Mouse (Mus musculus): ENCODE measurements around the gene Cib1. TPM values are rescaled to one million over a fixed set of nuclear protein-coding genes. Genes with fewer than 3 reads are reported as not detected.

Gene Cib1
- polyA plus RNA-seq, 1 experiment from 2014 or later = 26.0 TPM

GRCm38 (mm10) chr7:80267764-80268163 is 35.2 kb upstream of the Cib1 start:
- Histone ChIP-seq H3K9ac (ENCODE audit: low read depth, low read length) (no peak overlapping the region), H3K4me2 (ENCODE audit: low read length) (no peak overlapping the region), H3K4me3 (ENCODE audit: low read depth, low read length) (no peak overlapping the region), H3K4me1 (ENCODE audit: control insufficient read depth, insufficient read depth, low read length) (peaks cover 21% of the 10 kb centered on the region), H3K9me3 (replicated peaks; ENCODE audit: control insufficient read depth, low read length, poor library complexity, severe bottlenecking) (no peaks in the 10 kb centered on the region), H3K27me3 (ENCODE audit: control insufficient read depth, insufficient read depth, low read depth, low read length) (no peaks in the 10 kb centered on the region), H3K27ac (ENCODE audit: low read length) (no peak overlapping the region), H3K36me3 (ENCODE audit: control insufficient read depth, insufficient read depth, low read length) (peaks cover 32% of the 10 kb centered on the region)
- no peak for ATAC-seq
- 75% methylated on average over 1 of the region's 1 CpGs for WGBS

GRCm38 (mm10) chr7:80264606-80265005 is 32.0 kb upstream of the Cib1 start:
- no peak for ATAC-seq
- H3K4me1 ChIP-seq (ENCODE audit: control insufficient read depth, insufficient read depth, low read length) = peaks cover 16% of the 10 kb centered on the region

GRCm38 (mm10) chr7:80261372-80261990 is 28.9 kb upstream of the Cib1 start:
- H3K27me3 ChIP-seq (ENCODE audit: control insufficient read depth, insufficient read depth, low read depth, low read length) = peaks cover 27% of the 10 kb centered on the region
- H3K4me2 ChIP-seq (ENCODE audit: low read length) = peak overlapping the region; percentile 72
- H3K36me3 ChIP-seq (ENCODE audit: control insufficient read depth, insufficient read depth, low read length) = peaks cover 22% of the 10 kb centered on the region
- H3K27ac ChIP-seq (ENCODE audit: low read length) = peak overlapping the region; percentile 77
- H3K4me3 ChIP-seq (ENCODE audit: low read depth, low read length) = peak overlapping the region; percentile 71
- peaks cover 9% of the 10 kb centered on the region for H3K4me1 ChIP-seq (ENCODE audit: control insufficient read depth, insufficient read depth, low read length)
- ATAC-seq = peak; percentile 73
- peak overlapping the region; percentile 85 for H3K9ac ChIP-seq (ENCODE audit: low read depth, low read length)
- H3K9me3 ChIP-seq (replicated peaks; ENCODE audit: control insufficient read depth, low read length, poor library complexity, severe bottlenecking) = no peaks in the 10 kb centered on the region
- under 1% methylated on average over 31 of the region's 32 CpGs for WGBS

More at GRCm38 (mm10) chr7:80264606-80265005, 32.0 kb upstream of the Cib1 start:
- no peaks in the 10 kb centered on the region for H3K9me3 ChIP-seq (replicated peaks; ENCODE audit: control insufficient read depth, low read length, poor library complexity, severe bottlenecking)
- H3K4me3 ChIP-seq (ENCODE audit: low read depth, low read length) = no peak overlapping the region
- H3K4me2 ChIP-seq (ENCODE audit: low read length) = no peak overlapping the region
- 95% methylated on average over 12 of the region's 12 CpGs for WGBS
- peaks cover 3% of the 10 kb centered on the region; the same call in 1 of the 2 replicates for H3K27me3 ChIP-seq (ENCODE audit: control insufficient read depth, insufficient read depth, low read depth, low read length)
- H3K36me3 ChIP-seq (ENCODE audit: control insufficient read depth, insufficient read depth, low read length) = peaks cover 29% of the 10 kb centered on the region
- H3K27ac ChIP-seq (ENCODE audit: low read length) = no peak overlapping the region
- H3K9ac ChIP-seq (ENCODE audit: low read depth, low read length) = no peak overlapping the region

- no peaks in the 10 kb centered on the region for H3K9me3 ChIP-seq (replicated peaks; ENCODE audit: control insufficient read depth, low read length, poor library complexity, severe bottlenecking)
- peaks cover 27% of the 10 kb centered on the region for H3K27me3 ChIP-seq (ENCODE audit: control insufficient read depth, insufficient read depth, low read depth, low read length)
- peak within 1 kb of the TSS; percentile 85 for H3K9ac ChIP-seq (ENCODE audit: low read depth, low read length)
- H3K27ac ChIP-seq (ENCODE audit: low read length) = peak within 1 kb of the TSS; percentile 77
- peaks cover 15% of the 10 kb centered on the region for H3K36me3 ChIP-seq (ENCODE audit: control insufficient read depth, insufficient read depth, low read length)
- peak within 1 kb of the TSS; percentile 71 for H3K4me3 ChIP-seq (ENCODE audit: low read depth, low read length)
- peaks cover 9% of the 10 kb centered on the region for H3K4me1 ChIP-seq (ENCODE audit: control insufficient read depth, insufficient read depth, low read length)
- 26% methylated on average over 40 of the region's 40 CpGs for WGBS
- peak; percentile 94 for ATAC-seq
- peak within 1 kb of the TSS; percentile 72 for H3K4me2 ChIP-seq (ENCODE audit: low read length)
Observed at GRCm38 (mm10) chr7:80260625-80261371, 28.2 kb upstream of the Cib1 start, which contains the start of gene Ngrn. Gene Ngrn (plus strand): TSS chr7:80261215.

GRCm38 (mm10) chr7:80257706-80258105 is 25.1 kb upstream of the Cib1 start:
- peaks cover 9% of the 10 kb centered on the region for H3K4me1 ChIP-seq (ENCODE audit: control insufficient read depth, insufficient read depth, low read length)
- H3K36me3 ChIP-seq (ENCODE audit: control insufficient read depth, insufficient read depth, low read length) = no peaks in the 10 kb centered on the region
- WGBS = 66% methylated on average over 2 of the region's 2 CpGs
- H3K27ac ChIP-seq (ENCODE audit: low read length) = no peak overlapping the region
- peaks cover 32% of the 10 kb centered on the region for H3K27me3 ChIP-seq (ENCODE audit: control insufficient read depth, insufficient read depth, low read depth, low read length)
- no peak overlapping the region for H3K9ac ChIP-seq (ENCODE audit: low read depth, low read length)
- no peak for ATAC-seq
- no peak overlapping the region for H3K4me3 ChIP-seq (ENCODE audit: low read depth, low read length)
- H3K9me3 ChIP-seq (replicated peaks; ENCODE audit: control insufficient read depth, low read length, poor library complexity, severe bottlenecking) = no peaks in the 10 kb centered on the region
- no peak overlapping the region for H3K4me2 ChIP-seq (ENCODE audit: low read length)

- 70% methylated on average over 2 of the region's 2 CpGs for WGBS
- no peak overlapping the region for H3K27ac ChIP-seq (ENCODE audit: low read length)
Observed at GRCm38 (mm10) chr7:80255981-80256380, 23.4 kb upstream of the Cib1 start.

GRCm38 (mm10) chr7:80252886-80253285 is 20.3 kb upstream of the Cib1 start:
- no peak overlapping the region for H3K9ac ChIP-seq (ENCODE audit: low read depth, low read length)
- no peak overlapping the region for H3K27ac ChIP-seq (ENCODE audit: low read length)
- H3K4me3 ChIP-seq (ENCODE audit: low read depth, low read length) = no peak overlapping the region
- ATAC-seq = no peak
- no peaks in the 10 kb centered on the region for H3K36me3 ChIP-seq (ENCODE audit: control insufficient read depth, insufficient read depth, low read length)
- H3K27me3 ChIP-seq (ENCODE audit: control insufficient read depth, insufficient read depth, low read depth, low read length) = peaks cover 11% of the 10 kb centered on the region
- H3K4me2 ChIP-seq (ENCODE audit: low read length) = no peak overlapping the region
- H3K4me1 ChIP-seq (ENCODE audit: control insufficient read depth, insufficient read depth, low read length) = no peaks in the 10 kb centered on the region
- H3K9me3 ChIP-seq (replicated peaks; ENCODE audit: control insufficient read depth, low read length, poor library complexity, severe bottlenecking) = no peaks in the 10 kb centered on the region
- WGBS = 88% methylated on average over 11 of the region's 11 CpGs

More at GRCm38 (mm10) chr7:80255981-80256380, 23.4 kb upstream of the Cib1 start:
- H3K4me3 ChIP-seq (ENCODE audit: low read depth, low read length) = no peak overlapping the region
- no peaks in the 10 kb centered on the region for H3K36me3 ChIP-seq (ENCODE audit: control insufficient read depth, insufficient read depth, low read length)
- H3K4me1 ChIP-seq (ENCODE audit: control insufficient read depth, insufficient read depth, low read length) = peaks cover 2% of the 10 kb centered on the region; the same call in 1 of the 2 replicates
- no peaks in the 10 kb centered on the region for H3K9me3 ChIP-seq (replicated peaks; ENCODE audit: control insufficient read depth, low read length, poor library complexity, severe bottlenecking)
- peaks cover 32% of the 10 kb centered on the region for H3K27me3 ChIP-seq (ENCODE audit: control insufficient read depth, insufficient read depth, low read depth, low read length)
- ATAC-seq = no peak
- H3K4me2 ChIP-seq (ENCODE audit: low read length) = no peak overlapping the region
- H3K9ac ChIP-seq (ENCODE audit: low read depth, low read length) = no peak overlapping the region

GRCm38 (mm10) chr7:80252437-80252836 is 19.8 kb upstream of the Cib1 start:
- ATAC-seq = no peak
- Histone ChIP-seq H3K4me2 (ENCODE audit: low read length) (no peak overlapping the region), H3K9ac (ENCODE audit: low read depth, low read length) (no peak overlapping the region), H3K27ac (ENCODE audit: low read length) (no peak overlapping the region), H3K27me3 (ENCODE audit: control insufficient read depth, insufficient read depth, low read depth, low read length) (peaks cover 11% of the 10 kb centered on the region), H3K36me3 (ENCODE audit: control insufficient read depth, insufficient read depth, low read length) (no peaks in the 10 kb centered on the region), H3K4me1 (ENCODE audit: control insufficient read depth, insufficient read depth, low read length) (no peaks in the 10 kb centered on the region), H3K4me3 (ENCODE audit: low read depth, low read length) (no peak overlapping the region), H3K9me3 (replicated peaks; ENCODE audit: control insufficient read depth, low read length, poor library complexity, severe bottlenecking) (no peaks in the 10 kb centered on the region)
- WGBS = 82% methylated on average over 7 of the region's 7 CpGs

GRCm38 (mm10) chr7:80246859-80247258 is 14.2 kb upstream of the Cib1 start:
- no peak overlapping the region for H3K9ac ChIP-seq (ENCODE audit: low read depth, low read length)

More at GRCm38 (mm10) chr7:80246859-80247258, 14.2 kb upstream of the Cib1 start:
- WGBS = 67% methylated on average over 7 of the region's 7 CpGs
- H3K27me3 ChIP-seq (ENCODE audit: control insufficient read depth, insufficient read depth, low read depth, low read length) = no peaks in the 10 kb centered on the region
- H3K27ac ChIP-seq (ENCODE audit: low read length) = no peak overlapping the region
- no peak for ATAC-seq
- peak overlapping the region; percentile 54 for H3K4me3 ChIP-seq (ENCODE audit: low read depth, low read length)
- H3K36me3 ChIP-seq (ENCODE audit: control insufficient read depth, insufficient read depth, low read length) = no peaks in the 10 kb centered on the region
- no peaks in the 10 kb centered on the region for H3K4me1 ChIP-seq (ENCODE audit: control insufficient read depth, insufficient read depth, low read length)
- H3K9me3 ChIP-seq (replicated peaks; ENCODE audit: control insufficient read depth, low read length, poor library complexity, severe bottlenecking) = no peaks in the 10 kb centered on the region
- peak overlapping the region; percentile 63 for H3K4me2 ChIP-seq (ENCODE audit: low read length)
